Mouse (Mus musculus) C2C12 (cell line): ENCODE data around the gene Agpat2.

Experiments used
- CTCF ChIP-seq: IDR thresholded peaks from one replicate; pipeline ENCODE4 v1.5.1; 2011; ENCODE audit not compliant: control insufficient read depth, insufficient read depth, insufficient read length
- FOSL1 ChIP-seq: IDR thresholded peaks from one replicate; pipeline ENCODE4 v1.8.0; 2011; ENCODE audit warnings: mild to moderate bottlenecking, low read length; ENCODE audit not compliant: poor library complexity, insufficient read depth, severe bottlenecking
- MAX ChIP-seq: IDR thresholded peaks from one replicate; pipeline ENCODE4 v1.6.1; 2011; ENCODE audit warnings: mild to moderate bottlenecking, control low read depth
- USF1 ChIP-seq: IDR thresholded peaks from one replicate; pipeline ENCODE4 v1.6.1; 2011; ENCODE audit warnings: low read depth, mild to moderate bottlenecking, control low read depth, moderate library complexity

DNA sequence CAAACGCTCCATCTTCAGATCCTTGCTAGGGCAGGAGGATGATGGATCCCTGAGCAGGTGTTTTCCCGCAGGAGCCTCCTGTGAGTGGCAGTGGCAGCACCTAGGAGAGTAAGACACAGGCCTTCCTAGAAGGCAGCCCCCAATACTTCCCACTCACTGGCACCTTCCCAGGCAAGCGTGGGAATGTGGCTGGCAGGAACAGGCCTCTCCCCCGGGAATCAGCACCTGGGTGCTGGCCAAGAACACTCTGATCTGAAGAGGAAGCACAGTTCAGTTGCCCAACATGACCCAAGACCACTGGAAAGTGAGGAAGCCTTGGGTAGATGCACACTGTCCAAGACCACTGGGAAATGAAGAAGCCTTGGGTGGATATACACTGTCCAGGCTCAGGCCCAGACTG is 49.1 kb downstream of the Agpat2 start:
- TF ChIP-seq MAX = no peak
- no peak for TF ChIP-seq CTCF
- TF ChIP-seq FOSL1 = no peak
- no peak for TF ChIP-seq USF1
